Mouse (Mus musculus) urinary bladder, postnatal 25 days (tissue): ENCODE results near the gene Rrbp1.

Source experiments
- DNase-seq: peaks from one replicate; pipeline ENCODE4 v3.0.0; 2022; ENCODE audit warnings: low spot score

Gene Rrbp1

DNA sequence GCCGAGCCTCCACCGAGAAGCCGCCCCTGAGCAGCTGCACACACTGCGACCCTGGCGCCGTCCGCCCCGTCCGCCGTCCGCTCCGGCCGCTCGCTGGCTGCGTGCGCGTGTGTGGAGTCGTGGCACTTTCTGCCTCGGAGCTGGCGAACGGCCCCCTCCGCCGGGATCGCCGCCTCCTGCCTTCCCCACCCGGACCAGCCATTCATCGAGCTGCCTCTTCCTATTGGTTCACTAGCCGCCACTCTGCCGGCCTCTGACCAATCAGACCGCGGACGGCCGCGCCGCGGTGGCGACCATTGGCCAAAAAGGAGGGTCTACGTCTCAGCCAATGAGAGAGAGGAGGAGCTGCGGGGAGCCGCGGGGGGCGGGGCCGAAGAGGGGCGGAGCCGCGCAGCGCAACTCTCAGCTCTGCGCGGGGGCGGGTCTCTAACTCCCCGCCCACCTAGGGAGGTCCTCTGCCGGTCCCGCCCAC lies at the start of gene Rrbp1:
Rrbp1 (minus strand) TSS at position 184 of the 472 bp plus-strand sequence.
- DNase-seq, result peak; percentile 95

DNA sequence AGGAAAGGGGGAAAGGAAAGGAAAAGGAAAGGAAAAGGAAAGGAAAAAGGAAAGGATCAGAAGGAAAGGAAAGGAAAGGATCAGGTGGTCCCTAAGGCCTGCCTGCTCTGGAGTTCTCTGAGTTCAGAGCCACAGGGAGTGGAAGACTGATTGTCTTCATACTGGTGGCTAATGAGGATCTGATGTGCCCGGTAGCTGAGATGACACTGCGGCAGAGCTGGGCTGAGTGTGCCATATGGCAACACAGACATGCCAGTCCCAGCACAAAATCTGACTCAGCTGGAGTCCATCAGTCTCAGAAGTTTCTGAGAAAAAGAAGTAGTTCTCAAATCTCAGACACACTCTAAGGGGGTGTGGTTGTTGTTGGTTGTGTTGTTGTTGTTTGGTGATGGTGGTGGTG lies 46.7 kb upstream of the Rrbp1 start:
- DNase-seq, result no peak

DNA sequence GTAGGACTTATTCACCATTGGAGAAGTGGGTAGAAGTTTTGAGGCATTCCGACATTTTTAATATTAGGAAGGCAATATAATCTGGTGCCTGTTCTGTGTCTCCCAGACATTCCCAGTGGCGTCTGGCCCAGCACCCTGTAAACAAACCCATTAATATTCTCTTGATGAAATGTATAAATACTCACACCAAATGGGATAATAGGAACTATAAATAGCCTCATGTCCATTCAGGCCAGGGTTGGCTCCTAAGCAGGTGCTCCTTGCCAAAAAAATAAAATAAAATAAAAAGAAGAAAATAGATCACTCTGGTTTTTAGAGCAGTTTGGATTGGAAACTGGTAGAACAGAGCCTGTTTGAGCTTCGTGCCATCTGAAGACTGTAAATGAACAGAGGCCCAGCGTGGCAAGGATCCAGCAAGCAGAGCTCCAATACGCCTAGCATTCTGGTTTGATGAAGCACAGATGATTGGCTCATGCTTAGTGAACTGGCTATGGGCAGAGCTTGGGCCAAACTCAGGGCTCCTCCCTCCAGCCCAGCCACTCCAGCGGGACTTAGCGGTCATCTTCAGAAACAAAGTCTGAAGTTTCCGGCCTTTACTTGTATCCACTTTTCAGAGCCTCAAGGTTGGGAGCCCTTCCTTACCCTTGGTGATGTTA lies 41.5 kb upstream of the Rrbp1 start:
- DNase-seq, result no peak

DNA sequence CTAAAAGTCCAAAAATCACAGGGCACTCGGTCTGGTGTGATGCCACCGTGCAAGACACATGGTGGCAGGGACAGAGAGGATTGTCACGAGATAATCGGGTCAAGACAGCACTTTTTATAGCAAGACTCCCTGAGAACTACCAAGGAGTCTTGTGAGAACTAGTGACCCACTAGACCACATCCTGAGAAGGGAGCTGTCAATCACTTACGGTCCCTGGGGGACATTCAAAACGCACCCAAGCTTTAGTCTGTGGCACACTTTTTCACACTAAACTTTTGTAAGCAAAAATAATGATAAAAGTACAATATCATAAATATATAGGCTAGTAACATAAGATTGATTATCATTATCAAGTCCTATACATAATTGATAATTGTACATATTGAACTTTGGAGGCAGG lies 39.8 kb upstream of the Rrbp1 start:
- no peak for DNase-seq

DNA sequence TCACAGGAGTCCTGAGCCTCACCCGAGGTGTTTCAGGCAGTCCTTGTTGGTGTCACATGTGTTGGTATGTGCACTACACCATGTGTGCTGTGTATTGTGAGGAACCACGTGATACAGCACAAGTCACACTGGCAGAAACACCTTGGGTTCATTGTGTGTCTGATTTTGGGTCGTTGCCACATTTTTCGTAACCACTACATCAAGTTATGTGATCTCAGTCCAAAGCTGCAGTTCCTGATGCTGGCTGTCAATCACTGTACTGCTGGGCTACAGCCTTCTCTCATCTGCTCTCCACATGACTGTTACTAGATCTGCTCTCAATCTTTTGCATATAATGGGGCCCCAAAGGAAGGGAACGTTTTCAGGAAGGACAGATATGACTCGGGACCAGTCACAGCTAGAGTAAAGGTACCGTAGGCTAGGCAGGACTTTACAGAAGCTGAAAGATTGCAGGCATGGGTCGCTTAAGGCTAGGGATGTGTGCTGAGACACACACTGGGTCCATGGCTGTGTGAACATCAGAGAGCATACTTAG lies 39.1 kb upstream of the Rrbp1 start:
- DNase-seq, result no peak

DNA sequence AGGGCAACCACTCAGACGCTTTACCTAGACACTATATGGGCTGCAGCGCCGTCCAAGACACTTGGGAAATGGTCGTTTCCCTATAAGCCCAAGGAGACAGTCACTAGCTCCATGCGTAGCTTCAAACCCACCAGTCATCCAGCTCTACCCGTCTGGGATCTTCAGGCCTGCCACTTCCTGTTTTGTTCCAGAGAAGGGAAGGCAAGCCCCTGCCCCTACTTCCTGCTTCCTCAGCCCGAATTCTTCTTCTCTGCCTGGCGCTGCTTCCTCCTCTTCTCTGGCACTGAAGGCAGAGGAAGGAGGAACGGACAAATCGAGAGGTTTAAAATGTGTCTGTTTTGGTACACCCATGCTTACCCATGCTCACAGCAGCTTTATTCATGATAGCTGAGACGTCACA lies 35.9 kb upstream of the Rrbp1 start:
- no peak for DNase-seq

DNA sequence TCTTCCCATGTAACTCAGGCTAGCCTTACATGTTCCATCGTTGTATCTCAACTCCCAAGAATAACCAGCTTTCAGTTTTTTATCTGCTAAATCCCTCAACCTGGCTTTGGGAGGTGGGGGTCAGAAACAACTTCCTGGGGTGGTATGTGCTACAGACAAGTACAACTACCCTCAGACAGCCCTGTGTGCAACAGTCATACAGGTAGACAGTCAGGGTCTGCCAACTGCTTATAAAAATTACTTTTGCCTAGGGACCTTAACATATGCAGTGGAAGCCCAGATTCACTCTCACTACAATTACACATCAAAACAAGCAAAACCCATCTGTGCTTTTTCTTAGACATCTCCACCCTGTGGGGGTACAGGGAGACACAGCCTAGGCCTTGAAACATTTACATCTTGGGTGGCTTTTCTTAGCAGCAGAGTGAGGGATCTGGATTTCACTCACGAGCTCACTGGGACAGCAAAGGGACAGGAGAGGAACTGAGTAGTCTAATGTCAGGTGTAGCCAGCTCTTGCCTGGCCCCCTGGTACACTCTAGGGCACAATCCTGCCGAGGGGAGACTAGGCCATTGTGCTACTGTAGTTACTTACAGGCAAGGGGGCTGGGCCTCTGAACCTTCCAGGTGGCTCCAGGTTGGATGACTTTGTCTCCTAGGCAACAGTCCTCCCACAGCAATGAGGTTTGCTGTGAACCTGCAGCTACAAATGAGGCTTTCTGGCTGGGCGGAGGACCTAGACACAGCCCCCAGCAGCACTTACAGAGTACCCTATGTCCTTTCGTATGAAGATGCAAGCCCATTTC lies 34.9 kb upstream of the Rrbp1 start:
- no peak for DNase-seq

DNA sequence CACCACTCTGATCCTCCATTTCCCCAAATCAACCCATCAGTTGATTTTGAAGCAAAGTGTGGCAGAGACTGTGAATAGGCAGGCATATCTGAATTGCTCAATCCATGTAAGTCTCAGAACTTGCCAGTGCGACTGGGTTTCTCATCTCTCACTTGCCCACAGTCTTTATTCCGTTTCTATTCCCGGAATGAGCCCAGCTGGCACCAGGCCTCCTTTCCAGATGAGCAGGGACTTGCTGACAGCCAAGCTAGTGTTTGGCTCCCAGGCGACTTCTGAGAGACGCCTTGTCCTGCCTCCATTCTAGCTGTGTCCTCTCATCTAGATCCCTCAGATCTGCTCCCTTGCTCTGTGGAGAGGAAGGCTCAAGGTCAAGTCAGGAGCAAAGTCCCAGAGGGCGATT lies 33.7 kb upstream of the Rrbp1 start:
- DNase-seq, result no peak

DNA sequence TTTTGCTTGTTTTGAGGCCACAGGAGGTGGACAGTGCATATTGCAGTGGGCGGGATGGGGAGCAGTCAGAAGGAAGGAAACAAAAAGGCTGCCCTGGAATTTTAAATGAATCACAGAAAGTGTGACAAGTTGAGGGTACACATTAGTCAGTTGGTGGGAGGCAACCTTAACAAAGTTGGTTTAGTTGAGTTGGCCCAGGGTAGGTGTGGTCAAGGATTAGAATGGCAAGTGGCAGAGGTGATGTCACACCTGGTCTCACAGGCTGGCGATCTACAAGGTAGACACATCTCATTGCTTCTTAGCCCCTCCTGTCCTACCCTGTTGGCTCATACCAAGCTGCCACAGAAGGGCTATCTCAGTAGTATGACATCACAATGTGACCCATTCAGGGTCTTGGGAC lies 21.6 kb upstream of the Rrbp1 start, which contains the start of gene Banf2:
Banf2 (plus strand) TSS at position 396 of the 400 bp plus-strand sequence.
- DNase-seq, result no peak

DNA sequence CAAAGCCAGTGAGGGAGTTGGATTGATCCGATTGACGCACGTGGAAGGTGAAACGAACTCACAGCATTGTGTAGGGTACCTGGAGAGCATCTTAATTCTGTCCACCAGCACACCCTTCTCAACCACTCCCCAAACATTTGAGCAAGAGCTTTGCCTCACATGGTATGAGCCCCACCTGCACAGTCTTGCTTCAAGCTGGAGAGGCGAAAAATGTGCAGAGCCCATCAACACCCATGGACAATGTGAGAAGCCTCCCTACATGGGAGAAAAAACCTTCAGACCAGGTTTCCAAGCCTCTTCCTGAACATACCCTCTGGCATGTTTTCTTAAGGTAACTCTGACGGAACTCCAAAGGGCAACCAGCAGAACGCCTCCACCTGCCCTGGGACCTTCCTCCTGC lies 19.7 kb upstream of the Rrbp1 start:
- no peak for DNase-seq

DNA sequence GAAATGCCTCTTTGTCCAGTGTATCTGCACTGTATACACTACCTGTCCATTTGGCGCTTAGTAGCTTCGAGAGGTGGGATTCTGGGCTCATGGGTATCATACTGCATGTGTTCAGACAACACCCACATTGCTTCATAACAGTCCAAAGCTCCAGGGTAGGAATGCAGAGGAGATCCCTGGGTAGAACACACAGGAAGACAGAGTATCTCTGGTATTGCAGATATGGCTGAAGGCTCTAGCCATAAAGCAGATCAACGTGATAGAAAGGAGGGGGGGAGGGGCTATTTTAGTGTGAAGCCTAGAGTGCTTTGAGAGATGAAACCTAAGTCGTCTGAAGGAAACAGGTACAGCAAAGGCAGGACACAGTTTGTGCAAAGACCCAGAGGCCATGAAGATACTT lies 15.4 kb upstream of the Rrbp1 start:
- no peak for DNase-seq

DNA sequence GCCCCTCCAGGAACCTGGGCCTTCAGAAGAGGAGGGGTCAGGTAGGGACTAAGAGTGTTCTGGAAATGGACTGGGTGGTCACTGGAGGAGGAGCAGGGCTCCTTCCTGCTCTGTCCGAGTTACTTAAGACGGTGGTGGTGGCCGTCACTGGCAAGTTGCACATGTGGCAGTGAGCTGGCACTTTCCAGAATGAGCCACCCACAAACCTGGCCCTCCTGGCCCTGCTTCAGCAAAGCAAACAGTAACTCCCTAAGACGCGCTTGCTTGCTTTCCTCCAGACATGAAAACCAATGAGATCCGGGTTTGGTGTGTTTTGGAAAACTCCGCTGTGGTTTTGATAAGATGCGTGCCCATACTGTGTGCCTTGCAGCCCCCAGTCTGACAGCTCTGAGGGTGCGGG lies 14.3 kb upstream of the Rrbp1 start:
- DNase-seq, result no peak

DNA sequence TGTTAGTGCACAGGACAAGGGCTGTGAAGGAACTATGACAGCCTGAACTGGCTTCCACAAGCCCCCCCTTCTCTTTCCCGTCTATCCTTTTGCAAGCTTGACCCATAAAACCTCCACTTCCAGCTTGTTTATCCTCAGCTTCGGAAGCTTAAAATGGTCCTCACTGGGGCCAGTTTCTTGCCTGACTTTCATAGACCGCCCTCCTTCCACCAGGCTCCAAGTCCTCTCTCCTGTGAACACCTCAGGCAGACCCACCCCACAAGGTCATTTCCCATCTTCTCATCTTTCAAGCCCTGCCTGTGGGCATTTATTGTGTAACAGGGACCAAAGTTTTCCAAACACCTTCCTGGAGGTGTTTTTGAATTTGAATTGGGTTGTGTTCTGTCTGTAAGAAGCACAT lies 11.4 kb upstream of the Rrbp1 start:
- no peak for DNase-seq

DNA sequence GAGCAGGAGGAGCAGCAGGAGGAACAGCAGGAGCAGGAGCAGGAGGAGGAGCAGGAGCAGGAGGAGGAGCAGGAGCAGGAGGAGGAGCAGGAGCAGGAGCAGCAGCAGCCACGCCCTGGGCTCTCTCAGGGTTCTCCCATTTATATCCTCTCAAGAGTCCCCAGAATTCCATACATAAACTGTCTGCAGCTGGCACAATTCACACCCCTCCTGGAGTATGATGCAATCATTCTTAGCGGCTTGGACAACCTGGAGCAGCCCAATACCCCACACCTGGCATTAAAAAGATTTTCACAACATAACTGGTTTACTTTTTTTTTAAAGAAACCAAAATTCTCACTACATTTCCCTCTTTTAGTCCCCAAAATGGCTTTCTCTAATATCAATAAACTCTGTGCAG lies 8.9 kb upstream of the Rrbp1 start:
- no peak for DNase-seq

DNA sequence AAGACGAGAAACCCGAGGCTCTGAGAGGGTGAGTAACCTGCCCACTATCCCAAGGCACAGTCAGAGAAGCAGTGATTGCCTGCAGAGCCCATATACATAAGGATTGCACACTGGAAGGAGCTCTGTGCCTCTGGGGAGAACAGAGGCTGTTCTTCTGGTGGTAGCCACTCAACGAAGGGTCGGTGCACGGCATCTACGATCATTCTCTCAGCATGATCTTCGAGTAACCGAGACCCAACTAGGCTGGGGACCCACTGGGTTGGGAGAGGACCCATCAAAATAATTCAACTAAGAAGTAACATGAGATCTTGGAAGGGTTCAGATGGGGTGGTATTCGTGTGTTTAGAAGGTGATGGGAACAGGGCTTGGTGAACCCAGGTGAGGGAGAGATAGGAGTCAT lies 4.8 kb upstream of the Rrbp1 start:
- no peak for DNase-seq

DNA sequence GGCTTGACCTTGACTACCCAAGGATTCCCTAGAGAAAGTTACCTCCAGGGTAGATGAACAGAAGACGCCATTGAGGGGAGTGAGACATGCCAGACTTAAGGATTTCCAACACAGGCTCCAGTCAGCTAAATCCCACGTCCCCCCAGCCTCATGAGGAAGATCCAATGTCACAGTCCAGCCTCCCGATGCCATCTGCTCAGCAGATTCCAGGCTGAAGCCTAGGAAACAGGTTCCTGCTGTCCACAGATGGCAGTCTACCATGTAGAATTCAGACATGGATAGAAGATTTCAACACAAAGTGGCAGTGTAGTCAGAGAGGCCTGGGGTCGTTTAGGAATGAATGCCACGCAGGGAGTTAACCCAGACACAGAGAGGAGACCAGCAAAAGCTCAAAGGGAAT lies 3.4 kb upstream of the Rrbp1 start:
- DNase-seq, result no peak

DNA sequence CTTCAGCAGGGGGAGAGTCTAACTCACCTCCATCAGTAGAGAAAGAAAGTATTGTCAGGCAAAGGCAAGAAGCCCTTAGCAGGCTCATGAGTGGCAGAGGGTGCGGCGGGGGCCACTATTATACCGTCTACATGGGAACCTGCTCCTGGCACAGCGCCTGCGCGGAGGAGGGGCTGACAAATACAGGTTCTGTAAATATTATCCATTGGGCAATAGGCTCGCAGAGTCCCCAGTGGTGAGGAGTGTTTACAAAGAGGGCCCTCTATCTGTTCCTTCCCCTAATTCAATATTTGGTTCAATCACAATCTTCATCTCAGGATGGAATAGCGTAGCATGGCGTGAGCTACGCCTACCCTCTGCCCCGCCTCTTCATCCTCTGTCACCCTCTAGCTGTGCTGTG lies 3.0 kb upstream of the Rrbp1 start:
- no peak for DNase-seq

DNA sequence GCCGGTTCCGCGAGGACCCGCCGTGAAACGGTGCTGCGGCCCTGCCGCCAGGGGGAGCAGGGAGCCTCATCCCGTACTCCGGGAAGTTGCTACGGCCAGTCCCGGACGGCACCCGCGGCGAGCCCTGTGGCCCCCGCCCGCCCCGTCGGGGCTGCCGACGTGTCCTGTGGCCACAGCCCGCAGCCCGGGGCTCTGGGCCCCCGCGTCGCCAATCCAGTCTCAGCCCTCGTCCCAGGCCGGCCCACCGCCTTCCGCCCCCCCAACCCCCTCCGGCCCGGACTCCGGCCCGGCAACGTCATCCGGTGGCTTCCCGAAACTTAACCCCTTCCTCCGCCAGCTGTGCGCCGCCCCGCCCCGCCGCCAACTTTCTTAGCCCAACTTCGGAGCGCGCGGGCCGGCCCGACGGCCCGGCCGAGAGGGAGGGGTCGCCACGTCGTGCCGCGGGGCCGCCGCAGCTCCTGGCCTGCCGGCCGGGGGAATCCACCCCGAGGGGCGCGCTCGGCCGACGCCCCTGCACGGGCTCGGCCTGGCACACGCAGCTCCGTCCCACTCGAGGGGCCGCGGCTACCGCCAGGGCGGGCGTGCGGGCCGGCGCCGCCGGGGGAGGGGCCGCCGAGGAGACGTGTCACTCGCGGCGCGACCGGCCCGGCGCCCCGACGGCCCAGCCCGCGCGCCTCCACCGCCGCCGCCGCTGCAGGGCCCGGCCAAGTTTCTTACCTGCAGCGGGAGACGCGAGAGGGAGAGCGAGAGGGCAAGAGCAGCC lies 600 bp downstream of the Rrbp1 start:
- DNase-seq, result peak; percentile 85

DNA sequence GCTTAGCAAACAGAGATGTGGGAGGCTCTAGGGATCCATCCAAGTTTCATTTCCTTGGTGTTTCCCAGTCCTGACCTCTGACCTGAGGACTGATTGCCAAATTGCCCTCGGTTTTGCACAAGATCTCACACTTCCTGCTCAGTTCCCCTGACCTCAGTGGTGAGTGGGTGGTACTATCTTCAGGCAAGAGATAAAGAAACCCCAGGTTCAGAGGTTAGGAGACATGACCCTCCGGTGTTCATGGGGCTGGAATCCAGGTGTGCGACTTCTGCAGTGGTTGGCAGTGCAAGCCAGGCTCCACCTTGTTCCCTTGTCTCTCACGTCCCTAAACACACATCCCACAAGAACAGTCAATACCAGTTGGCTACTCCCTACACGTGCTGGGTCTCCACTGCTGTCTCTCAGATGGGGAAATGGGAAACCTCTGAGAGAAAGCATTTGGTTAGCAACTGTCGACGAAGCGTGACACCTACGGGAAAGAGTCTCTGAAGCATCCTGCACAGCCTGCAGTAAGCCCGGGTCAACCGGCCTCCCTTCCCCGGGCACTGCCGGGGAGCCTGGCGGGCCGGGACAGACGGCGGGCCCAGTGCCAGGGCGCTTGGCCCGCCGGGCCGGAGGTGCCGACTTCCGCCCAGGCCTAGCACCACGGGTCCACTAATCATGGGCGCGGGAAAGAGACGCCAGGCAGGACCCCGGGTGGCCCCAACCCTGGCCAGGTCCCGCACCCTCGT lies 1.3 kb downstream of the Rrbp1 start:
- DNase-seq, result peak; percentile 30

DNA sequence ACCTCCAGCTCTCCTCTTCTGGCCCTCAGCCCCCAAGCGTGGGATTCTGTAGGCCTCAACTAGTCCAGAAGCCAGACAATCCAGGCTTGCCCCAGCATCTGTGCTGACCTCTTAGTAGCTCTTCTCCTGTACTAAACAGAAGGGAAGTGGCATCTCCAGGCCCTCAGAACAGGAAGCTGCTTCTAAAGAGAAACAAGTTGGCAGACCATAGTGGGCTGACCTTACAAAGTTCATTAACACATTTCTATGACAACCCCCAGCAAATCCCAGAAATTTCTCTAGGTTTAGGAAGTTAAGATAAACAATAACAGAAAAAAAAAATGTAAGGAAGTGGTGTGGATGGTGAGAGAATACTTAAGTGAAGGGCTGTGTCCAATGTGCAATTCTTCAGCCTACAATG lies 2.0 kb downstream of the Rrbp1 start:
- no peak for DNase-seq

DNA sequence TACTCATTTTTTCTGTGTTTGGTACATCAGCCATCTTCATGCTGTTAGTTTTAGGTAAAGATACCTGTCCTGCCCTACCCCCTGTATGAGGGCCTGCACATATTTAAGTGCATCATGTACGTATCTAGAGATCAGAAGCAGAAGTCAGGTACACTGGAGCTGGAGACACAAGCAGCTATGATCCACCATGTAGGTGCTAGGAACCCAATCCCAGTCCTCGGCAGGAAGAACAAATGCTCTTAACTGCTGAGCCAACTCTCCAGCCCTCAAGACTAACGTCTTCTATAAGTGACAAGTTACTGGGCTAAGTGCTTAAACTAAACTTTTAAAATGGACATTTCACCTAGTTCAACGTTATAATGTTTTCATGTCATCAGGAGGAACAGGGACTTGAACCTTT lies 3.9 kb downstream of the Rrbp1 start:
- no peak for DNase-seq

DNA sequence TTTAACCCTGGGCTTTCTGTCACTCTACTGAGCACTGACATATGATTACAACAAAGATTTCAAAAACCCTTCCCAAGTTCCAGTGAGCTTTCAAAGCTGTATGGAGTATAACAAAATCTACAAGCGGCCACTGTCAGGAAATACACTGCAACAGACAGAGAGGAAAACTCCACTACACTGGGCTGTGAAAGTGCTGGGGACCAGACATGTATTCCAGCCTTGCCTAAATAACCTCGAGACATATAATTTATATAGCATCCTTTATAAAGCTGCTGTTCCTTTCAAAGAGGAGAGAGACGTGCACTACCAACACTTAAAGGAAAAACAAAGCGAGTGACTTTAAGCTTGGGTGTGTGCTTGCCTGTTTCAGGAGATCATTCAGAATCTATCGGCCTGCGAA lies 4.4 kb downstream of the Rrbp1 start:
- no peak for DNase-seq
